Mouse (Mus musculus) right cerebral cortex, postnatal 36 days (tissue): ENCODE results near the gene Fasl.

Experiments used
- DNase-seq, 2 experiments: peaks; one replicate each; pipeline ENCODE4 v3.0.0; 2022; ENCODE audit warnings: low spot score in 2 of 2, mixed read lengths in 1 of 2

Fasl gene

GRCm38 (mm10) chr1:161788339-161788738 lies at the start of gene Fasl:
Fasl (minus strand) TSS chr1:161788495.
- DNase-seq, result no peak

GRCm38 (mm10) chr1:161826677-161827076 lies 38.4 kb upstream of the Fasl start:
- no peak for DNase-seq

GRCm38 (mm10) chr1:161809428-161809827 lies 21.1 kb upstream of the Fasl start:
- DNase-seq, result no peak

- DNase-seq, result no peak
Observed at GRCm38 (mm10) chr1:161808980-161809379, 20.7 kb upstream of the Fasl start.

- DNase-seq, result no peak
Observed at GRCm38 (mm10) chr1:161804541-161804971, 16.3 kb upstream of the Fasl start.

- DNase-seq, result no peak
Observed at GRCm38 (mm10) chr1:161801321-161801720, 13.0 kb upstream of the Fasl start.

GRCm38 (mm10) chr1:161800256-161800655 lies 12.0 kb upstream of the Fasl start:
- no peak for DNase-seq

GRCm38 (mm10) chr1:161799791-161800190 lies 11.5 kb upstream of the Fasl start:
- DNase-seq, result no peak

- no peak for DNase-seq
Observed at GRCm38 (mm10) chr1:161798866-161799265, 10.6 kb upstream of the Fasl start.

- DNase-seq, result no peak
Observed at GRCm38 (mm10) chr1:161794447-161795211, 6.3 kb upstream of the Fasl start.

GRCm38 (mm10) chr1:161793321-161793720 lies 5.0 kb upstream of the Fasl start:
- no peak for DNase-seq

GRCm38 (mm10) chr1:161792687-161792969 lies 4.3 kb upstream of the Fasl start:
- no peak for DNase-seq

GRCm38 (mm10) chr1:161791854-161792686 lies 3.8 kb upstream of the Fasl start:
- no peak for DNase-seq

- DNase-seq, result no peak
Observed at GRCm38 (mm10) chr1:161782725-161783124, 5.6 kb downstream of the Fasl start.

- DNase-seq, result no peak
Observed at GRCm38 (mm10) chr1:161781594-161781993, 6.7 kb downstream of the Fasl start.

- DNase-seq, result no peak
Observed at GRCm38 (mm10) chr1:161779057-161779456, 9.2 kb downstream of the Fasl start.

GRCm38 (mm10) chr1:161775151-161775550 lies 13.1 kb downstream of the Fasl start:
- no peak for DNase-seq

- no peak for DNase-seq
Observed at GRCm38 (mm10) chr1:161771293-161771692, 17.0 kb downstream of the Fasl start.

GRCm38 (mm10) chr1:161769329-161769728 lies 19.0 kb downstream of the Fasl start:
- no peak for DNase-seq

- DNase-seq, result no peak
Observed at GRCm38 (mm10) chr1:161767101-161767524, 21.2 kb downstream of the Fasl start.

GRCm38 (mm10) chr1:161766656-161767055 lies 21.6 kb downstream of the Fasl start:
- no peak for DNase-seq

- DNase-seq, result no peak
Observed at GRCm38 (mm10) chr1:161765932-161766331, 22.4 kb downstream of the Fasl start.

- DNase-seq, result no peak
Observed at GRCm38 (mm10) chr1:161764964-161765363, 23.3 kb downstream of the Fasl start.
